Mouse (Mus musculus) heart, postnatal 10 days (tissue): ENCODE results near the gene Fam222b. TPM values are rescaled to one million over a fixed set of nuclear protein-coding genes. Genes with fewer than 3 reads are reported as not detected.

Experiments
- DNase-seq, 2 experiments: peaks; one replicate each; pipeline ENCODE4 v3.0.0; 2021
- intact Hi-C: fragments of 180-260 bp; cut with DNase I; formaldehyde crosslinking; loops from one replicate; pipeline ENCODE4 v1.15.1; 2025
- total RNA-seq, 2 experiments: library from RNA; stranded (reverse); gene quantifications; 2 replicates each; pipeline ENCODE4 v1.2.3; 2021

Fam222b gene
- total RNA-seq, 2 experiments from 2014 or later = 15.0 to 17.0 TPM

DNA sequence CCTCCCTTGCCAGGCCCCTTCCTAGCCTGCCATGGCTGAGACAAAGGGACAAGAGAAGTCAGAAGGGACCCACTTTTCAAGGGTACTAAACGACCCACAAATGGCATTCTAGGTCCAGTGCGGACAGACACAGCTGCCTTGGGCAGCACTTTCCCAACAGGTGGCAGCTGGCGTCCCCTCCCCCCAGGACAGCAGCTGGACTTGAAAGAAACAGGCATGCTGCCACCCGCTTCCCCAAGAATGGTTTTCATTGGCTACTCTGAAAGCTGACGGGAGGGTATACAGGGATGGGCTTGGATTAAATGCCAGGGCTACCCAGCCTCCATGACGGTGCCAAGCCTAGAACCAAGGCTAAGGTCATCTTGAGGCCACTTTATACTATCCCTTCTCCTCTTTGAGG, 68.0 kb downstream of the Fam222b start:
- peak in 1 of 2 experiments; percentile 44 for DNase-seq
- intact Hi-C loops = no loop called here

DNA sequence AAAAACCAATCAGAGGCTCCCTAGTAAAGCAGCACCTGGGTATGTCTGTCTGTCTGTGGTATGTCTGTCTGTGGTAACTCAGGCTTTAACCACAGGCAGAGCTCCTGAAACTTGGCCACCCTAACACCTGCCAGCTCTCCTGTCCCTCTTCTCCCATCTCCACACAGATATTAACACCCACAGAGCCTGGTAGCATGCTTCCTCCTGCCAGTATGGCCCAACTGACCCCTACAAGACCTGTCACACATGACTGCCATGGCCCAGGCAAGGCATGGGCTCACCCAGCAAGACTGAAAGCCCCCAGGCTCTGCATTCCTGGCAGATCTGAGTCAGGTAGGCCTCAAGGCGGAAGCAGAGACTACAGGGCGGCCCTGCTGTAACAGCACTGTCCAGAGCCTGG, 68.6 kb downstream of the Fam222b start:
- intact Hi-C loops = no loop called here
- DNase-seq = no peak

DNA sequence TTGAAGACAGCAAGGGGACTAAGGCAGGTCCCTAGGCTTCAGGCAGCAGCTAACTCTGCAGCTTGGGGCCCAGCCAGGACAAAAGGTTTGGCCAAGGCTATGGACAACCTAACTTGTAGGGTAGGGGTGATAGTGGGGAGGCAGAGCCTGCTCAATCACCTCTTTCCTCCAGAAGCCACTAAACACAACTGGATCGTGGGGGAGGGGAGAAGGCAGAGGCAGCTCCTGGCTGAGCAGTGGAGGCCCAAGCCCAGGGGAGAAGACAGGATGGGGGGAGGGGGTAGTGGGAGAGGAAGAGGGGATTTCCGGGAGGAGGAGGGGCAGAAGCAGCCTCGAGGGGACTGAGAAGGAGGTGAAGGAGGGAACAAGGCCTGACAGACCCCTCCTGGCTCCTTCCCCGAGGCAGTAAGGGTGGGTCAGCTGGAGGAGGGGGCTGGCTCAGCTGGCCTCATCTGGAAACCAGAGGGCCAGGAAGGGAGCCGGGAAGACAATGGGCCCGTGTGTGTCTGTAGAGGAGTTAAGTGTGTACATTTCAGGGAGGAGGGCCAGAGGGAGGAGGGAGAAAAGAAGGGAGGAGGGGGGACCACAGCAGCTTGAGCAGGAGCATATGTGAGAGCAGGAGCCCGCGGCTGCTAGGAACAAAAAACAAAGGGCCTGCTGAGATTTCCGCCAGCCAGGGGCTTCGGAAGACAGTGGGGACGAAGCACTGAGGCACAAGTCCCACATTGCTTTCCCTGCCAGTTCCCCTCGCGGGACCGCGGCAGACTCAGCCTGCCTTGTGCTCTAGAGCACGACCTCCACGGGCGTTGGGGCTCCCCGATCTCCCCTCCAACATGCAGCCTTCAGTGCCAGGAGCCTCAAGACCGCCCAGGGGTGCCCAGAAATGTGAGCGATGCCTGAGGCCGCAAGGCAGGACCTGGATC, 69.5 kb downstream of the Fam222b start:
- DNase-seq = peak; percentile 85 to 86
- intact Hi-C loops = no loop called here

DNA sequence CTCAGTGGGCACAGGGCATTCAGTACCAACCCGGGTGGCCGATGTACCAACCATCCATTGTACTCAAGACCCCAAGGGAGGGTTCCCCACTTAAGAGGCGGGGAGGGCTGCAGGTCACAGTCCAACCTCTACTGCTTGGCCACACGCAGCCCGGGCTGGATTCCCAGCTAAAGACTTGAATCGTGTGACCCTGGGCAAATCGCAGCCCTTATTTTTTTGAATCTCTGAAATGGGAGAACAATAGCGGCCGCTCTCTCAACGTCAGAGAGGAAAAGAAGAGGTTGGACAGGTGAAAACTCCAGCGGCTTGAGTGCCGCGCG, 70.1 kb downstream of the Fam222b start:
- intact Hi-C loops = no loop called here

DNA sequence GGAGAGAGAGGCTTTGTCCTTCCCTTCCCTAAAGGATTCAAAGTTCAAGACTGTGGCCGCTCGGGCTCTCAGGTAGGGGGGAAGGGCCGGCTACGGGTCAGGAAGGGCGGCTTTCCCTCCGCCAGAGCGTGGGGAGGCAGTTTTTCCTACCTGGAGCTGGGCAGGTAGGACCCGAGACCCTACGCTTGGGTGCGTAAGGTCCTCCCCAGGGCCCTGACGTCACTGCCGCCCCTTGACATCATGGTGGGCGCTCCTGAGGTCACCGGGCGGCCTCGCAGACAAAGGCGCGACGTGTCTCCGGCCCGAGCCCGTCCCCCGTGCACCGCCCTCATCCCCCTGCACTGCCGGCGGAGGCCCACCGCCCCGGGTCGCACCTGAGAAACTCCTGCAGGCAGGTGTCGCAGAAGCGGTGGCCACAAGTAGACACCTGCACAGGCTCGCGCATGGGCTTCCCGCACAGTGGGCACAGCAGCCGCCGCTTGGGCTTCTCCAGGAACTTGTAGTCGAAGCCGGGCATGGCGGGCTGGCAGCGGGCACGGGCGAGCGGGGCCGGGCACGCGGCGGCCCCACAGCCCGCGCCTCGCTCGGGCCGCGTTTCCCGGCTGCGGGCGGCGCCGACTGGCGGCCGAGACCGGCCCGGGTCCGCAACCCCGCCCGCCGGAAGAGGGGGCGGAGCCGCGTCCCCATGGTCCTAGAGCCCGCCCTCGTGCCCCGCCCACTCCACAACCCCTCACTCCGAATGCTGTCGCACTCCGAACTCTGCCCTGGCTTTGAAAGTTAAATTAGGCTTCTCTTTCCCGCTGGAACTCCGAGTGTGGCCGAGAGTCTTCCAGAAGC, 70.7 kb downstream of the Fam222b start, which contains the start of gene Traf4:
Gene Traf4 (minus strand): TSS at position 666 of the 837 bp plus-strand sequence.
- intact Hi-C loops = no loop called here
- peak; percentile 88 to 89 for DNase-seq

More for the DNA sequence above, 70.1 kb downstream of the Fam222b start:
- DNase-seq = no peak

DNA sequence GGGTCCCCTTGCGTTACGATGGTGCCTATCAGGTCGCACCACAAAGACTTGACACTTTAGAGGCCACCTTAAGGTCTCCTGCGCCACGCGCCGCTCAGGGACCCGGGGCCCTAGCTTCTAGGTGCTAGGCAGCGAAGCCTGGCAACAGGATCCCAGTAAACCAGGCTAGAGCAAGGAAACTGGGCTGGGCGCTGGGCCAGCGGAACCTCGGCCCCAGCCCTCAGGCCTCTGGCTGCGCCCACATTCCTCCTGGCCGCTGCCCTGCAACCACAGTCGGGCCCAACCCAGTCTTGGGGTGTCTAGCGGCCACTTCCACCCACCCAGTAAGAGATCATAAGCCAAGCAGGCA, 71.3 kb downstream of the Fam222b start:
- DNase-seq = no peak
- intact Hi-C loops = no loop called here

DNA sequence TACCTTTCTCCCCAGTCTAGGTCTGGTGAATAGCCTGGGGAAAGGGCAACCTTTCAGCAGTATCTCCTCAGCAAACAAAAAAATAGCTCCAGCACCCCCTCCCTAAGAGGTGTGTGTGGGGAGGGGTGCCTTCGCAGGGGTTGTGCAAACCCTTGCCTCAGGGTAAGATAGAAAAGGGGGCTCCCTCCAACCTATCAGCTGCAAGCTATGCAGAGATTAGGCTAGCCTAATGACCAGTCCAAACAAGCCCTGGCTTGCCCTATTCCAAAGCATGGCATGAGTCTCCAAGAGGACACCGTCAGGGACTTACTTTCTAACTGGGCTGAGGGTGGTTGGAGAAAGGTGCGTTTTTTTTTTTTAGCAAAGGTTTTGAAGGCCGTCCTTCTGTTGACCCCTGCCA, 71.7 kb downstream of the Fam222b start:
- intact Hi-C loops = no loop called here
- no peak for DNase-seq

DNA sequence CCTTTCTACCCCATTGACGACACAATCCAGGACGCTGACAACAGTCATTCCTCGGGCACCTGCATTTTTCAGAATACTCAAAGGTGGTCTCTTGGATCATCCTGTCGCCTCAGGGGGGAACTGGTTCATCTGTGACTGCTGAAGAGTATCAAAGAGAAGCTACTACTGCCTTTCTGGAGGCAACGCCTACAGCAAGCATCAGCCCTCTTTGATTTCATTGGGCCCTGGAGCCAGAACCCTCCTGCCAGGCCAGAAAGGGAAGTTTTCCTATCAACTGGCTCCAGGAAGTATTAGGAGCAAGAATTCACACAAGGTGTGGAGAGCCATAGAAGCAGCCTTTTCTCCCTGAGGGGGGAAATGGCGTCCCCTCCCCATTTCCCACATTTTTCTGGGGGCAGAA, 72.2 kb downstream of the Fam222b start:
- intact Hi-C loops = no loop called here

DNA sequence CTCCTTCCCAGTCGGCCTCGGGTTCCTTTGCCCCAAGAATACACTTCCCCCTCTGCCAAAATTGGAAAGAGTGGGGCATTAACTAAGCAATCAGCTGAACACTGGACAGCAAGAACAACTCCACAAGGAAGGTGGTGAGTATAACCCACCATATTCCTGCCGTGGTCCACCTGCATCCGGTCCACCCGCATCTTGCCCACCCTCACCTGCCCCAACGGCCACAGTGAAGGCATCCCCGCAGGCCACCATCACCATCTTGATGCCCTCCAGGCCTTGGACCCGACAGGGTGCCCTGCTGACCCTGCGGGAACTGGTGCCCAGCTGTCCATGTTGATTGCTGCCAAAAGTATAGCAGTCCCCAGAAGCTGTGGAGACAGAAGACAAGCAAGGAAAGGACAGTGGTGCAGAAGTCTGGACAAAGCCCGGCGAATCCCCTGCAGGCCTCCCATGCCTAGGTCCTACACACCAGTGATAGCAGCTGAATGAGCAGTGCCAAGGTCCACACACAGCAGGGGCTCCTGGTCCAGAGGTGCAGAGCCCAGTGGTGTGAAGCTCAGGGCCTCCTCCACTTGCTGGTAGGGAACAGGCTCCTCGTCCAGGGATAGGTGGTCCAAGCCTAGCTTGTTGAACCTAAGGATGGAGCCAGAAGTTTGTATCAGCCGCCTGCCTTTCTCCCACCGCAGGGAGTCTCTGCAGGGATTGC, 72.9 kb downstream of the Fam222b start:
- intact Hi-C loops = no loop called here
- DNase-seq = no peak

More for the DNA sequence above, 72.2 kb downstream of the Fam222b start:
- no peak for DNase-seq

DNA sequence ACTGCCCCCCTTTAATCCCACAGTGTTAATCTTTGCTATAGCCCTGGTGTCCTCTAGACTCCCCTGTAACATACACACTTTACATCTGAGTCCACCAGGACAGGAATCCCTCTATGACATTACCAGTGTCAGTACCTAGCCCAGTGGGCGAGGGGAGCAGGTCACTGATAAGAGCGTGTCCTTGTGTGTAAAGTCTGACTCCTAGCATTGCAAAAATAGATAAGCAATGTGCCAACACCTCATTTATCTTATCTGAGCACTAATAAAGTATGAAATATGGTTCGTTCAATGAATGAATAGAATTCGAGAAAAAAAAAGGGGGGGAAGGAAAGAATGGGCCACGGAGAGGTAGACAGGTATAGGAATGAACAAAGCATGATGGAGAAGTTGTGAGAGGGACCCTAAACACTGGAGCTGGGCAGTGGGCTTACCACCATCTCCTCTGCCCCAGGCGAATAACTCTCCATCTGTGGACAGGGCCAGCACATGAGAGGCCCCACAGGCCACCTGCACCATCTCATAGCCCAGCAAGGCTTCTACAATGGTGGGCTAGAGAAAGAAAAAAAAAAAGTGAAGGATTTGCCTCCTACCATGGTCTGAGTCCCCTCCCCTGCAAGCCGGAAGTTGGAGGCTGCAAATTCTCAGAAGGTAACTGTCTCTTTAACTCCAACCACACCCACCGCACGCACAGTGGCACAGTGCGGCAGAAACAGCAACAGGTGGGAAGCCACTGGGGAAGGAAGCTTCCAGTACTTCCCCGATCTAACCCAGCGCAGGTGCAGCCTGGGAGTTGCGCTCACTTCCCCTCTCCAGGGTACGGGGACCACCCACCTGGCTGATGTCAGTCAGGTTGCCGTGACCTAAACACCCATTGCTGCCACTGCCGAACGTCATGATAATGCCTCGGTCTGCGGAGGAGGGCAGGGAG, 74.3 kb downstream of the Fam222b start:
- intact Hi-C loops = no loop called here

DNA sequence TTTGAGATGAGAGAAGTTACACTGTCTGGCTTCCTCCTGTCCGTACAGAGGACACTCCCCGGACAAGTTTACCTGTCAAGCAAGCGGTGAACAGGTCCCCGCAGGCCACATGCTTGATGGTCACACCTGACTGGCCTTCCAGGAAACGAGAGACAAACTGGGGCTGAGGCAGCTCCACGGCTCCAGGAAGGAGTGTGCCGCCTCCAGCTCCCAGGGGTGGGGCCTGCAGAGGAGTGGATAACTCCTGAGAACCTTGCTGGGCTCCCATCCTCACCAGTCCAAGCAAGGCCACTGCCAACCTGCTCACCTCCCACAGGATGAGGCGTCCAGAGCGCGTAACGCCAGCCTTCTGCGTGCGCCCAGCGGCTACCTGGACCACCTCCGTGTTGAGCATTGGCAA, 75.8 kb downstream of the Fam222b start:
- intact Hi-C loops = no loop called here
- no peak for DNase-seq

More for the DNA sequence above, 74.3 kb downstream of the Fam222b start:
- no peak for DNase-seq

DNA sequence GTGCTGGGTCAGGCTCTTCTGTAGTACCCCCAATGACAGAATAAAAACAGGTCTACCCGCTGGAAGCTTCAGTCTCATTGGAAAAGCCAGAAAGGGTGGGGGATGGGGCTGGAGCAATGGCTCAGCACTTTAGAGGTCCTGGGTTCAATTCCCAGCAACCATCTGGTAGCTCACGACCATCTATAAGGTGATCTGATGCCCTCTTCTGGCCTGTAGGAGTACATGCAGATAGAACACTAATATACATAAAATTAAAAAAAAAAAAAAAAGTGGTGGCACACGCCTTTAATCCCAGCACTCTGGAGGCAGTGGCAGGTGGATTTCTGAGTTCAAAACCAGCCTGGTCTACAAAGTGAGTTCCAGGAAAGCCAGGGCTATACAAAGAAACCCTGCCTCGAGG, 76.9 kb downstream of the Fam222b start:
- intact Hi-C loops = no loop called here

DNA sequence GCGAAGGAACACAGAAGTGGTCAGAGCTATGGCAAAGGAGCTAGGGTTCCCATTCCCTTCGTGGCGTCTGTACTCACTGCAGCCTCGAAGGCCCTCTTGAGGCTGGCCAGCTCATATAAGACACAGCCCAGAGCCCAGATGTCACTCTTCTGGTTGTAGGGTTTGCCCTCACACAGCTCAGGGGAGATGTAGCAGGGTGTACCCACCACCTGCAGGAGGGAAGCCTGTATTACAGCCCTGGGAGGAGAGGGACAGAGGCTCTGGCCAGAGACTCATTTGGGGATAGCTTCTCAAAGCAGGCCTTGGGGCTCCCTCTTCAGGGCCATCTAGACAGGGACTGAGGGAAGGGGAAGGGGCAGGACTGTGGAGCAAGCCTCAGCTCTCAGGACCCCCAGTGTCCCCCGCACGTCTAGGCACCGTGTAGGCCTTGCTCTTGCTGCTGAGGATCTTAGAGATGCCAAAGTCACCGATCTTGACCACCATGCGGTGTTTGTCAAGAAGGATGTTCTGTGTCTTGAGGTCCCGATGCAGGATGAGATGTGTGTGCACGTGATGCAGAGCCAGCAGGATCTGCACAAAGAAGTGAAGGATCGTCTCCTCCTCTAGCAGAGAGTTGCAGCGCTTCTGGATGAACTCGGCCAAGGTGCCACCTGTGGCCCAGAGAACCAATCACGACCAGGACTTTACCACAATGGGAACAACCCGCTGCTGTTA, 77.7 kb downstream of the Fam222b start:
- intact Hi-C loops = no loop called here
- DNase-seq = no peak

More for the DNA sequence above, 76.9 kb downstream of the Fam222b start:
- no peak for DNase-seq

DNA sequence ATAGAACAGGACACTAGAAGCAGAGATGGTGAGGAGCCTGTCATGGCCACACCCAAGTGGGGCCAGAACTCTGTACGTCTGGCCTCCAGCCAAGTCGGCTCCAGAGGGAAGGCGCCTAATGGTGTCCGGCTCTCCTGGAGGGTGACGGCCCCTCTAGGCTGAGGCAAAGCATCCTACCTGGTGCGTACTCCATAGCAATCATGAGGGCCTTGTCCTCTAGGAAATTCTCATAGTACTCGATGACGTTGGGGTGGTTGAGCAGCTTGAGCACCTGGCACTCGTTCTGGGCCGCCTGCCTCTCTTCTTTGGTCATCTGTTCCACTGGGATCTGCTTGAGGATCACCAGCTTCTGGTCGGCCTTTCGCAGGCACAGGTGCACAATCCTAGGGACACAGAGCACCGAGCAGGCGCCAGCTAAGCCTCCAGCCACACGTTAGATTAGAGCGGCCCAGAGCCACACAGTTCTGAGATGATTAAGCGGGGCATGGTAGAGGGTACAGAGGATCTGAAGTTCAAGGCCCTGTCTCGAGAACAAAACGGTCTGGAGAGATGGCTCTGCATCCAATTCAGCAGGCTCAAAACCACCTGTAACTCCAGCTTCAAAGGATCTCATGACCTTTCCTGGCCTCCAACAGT, 78.4 kb downstream of the Fam222b start:
- intact Hi-C loops = no loop called here
- DNase-seq = no peak

DNA sequence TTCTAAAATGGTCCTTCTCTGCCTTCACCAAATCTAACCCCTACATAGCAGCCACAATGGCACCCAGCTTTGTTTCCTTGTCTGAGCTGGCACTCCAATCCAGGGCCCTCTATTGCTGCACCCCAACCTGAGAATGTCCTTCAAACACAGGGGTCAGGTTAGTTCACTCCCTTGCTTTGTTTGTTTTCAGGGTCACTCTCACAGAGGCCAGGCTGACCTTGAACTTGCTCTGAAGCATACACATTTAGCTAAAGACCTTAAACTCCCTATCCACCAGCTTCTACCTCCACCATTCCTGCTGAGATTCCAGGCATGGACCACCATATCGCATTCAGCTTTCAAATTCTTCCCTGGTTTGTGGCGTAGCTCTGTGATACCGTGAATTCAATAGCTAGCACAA, 80.0 kb downstream of the Fam222b start:
- DNase-seq = no peak
- intact Hi-C loops = no loop called here

DNA sequence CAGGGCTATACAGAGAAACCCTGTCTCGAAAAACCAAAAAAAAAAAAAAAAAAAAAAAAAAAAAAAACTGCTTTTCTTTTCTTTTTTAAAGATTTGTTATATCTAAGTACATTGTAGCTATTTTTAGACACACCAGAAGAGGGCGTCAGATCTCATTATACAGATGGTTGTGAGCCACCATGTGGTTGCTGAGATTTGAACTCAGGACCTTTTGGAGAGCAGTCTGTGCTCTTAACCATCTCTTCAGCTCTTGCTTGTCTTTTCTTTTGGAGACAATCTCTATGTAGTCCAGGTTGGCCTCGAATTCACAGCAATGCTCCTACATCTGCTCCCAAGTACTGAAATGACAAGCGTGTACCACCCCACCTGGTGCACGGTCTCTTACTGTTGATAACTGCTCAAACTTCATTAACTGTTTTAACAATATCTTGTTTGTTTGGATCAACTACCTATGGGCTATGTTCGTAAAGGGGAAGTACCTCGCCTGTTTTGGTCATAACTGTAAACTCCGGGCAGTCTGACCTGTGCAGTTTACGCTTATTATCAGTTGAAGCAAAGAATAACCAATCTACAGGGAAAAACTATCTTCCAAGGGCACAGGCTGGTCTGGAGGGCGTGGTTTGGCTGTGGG, 81.4 kb downstream of the Fam222b start:
- intact Hi-C loops = loop anchor here (5.0 kb wide), 2 partner anchors 194 to 349 kb away; partner anchors contain the start of gene Phf12
- no peak for DNase-seq

DNA sequence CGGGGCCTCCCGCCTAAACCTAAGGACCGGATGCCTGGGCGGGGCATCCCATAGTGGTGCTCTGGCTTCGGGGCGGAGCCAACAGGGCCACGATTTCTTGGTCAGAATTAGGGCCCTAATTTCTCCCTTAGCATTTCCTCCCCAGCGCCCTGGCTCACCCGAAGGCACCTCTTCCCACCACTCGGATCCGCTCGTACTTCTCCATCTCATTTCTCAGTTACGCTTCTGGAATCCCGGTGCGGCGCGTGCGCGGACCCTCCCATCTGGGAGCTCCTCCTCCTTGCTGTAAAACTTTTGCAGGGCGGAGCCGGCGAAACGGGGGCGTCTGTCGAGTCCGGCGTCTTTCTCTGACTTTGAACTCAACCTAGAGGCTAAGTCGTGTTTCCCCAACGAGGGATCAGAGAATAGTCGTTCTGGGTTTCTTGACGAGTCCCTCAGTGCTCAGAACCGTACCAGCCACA, 82.0 kb downstream of the Fam222b start, which contains the start of the genes Nek8 and Tlcd1:
Gene Nek8 (minus strand): TSS at position 274 of the 461 bp plus-strand sequence.
Gene Tlcd1 (plus strand): TSS at position 310 of the 461 bp plus-strand sequence.
- intact Hi-C loops = loop anchor here (5.0 kb wide), 2 partner anchors 194 to 349 kb away; partner anchors contain the start of gene Phf12
- peak; percentile 93 to 95 for DNase-seq

DNA sequence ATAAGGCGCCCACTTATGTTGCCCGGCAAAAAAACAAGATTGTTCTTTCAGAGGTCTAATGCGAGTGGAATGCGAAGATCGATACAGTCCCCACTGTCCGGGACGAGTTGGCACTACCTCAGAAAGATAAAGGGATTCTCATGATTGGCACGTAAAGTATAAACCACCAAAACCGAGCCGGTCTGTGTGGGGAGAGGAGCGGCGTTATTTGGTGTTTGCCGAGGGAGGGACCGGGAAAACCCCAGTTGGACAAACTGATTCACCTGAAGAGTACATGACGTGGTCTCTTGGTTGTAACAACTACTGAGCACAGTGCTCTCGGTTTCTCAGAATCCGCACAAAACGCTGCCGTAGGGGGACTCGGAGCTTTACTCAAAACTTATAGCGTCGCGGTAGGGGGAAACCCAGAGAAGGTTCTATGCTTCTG, 82.5 kb downstream of the Fam222b start:
- intact Hi-C loops = loop anchor here (1.0 to 5.0 kb wide), 4 partner anchors 18 to 350 kb away; partner anchors contain the start of gene Phf12
- peak in 1 of 2 experiments; percentile 43 for DNase-seq
